Mouse (Mus musculus): ENCODE measurements at regions not wholly inside any gene's neighbourhood (a gene's known extent, or its start where the extent isn't known, plus 50 kb on each side); places are given as distances from the start of the nearest gene placed in this dataset.

DNA sequence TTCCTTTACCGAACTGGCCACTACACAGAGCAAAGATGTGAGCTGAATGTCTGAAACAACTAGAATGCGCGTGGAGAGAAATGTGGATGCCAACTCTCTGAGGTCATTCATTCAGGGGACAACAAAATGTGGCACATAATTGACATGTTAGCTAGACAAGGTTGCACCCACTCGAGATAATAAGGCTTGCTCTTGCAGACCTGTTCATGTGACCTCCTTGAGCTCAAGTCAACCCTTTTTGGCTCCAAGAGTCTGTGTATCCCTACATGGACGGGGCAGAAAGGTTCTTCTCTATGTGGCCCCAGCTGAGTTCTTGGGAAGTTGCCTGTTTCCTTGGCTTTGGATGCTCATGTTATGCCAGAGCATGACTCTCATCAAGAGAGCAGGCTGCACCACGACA, 383.0 kb upstream of the Mgmt start:
- Histone ChIP-seq H3K36me3 (no peaks in the 10 kb centered on the region), H3K4me1 (replicated peaks) (0 out of 2 replicates have a peak, but pooled peaks cover 3% of the 10 kb centered on the region), H3K27ac (replicated peaks) (no peak overlapping the region), H3K9me3 (no peaks in the 10 kb centered on the region), H3K27me3 (no peaks in the 10 kb centered on the region), H3K4me2 (no peak overlapping the region), H3K4me3 (no peak overlapping the region), H3K9ac (no peak overlapping the region)
- 88% methylated on average over 6 of the region's 6 CpGs for WGBS
- no peak for ATAC-seq (ENCODE audit: low read depth)

DNA sequence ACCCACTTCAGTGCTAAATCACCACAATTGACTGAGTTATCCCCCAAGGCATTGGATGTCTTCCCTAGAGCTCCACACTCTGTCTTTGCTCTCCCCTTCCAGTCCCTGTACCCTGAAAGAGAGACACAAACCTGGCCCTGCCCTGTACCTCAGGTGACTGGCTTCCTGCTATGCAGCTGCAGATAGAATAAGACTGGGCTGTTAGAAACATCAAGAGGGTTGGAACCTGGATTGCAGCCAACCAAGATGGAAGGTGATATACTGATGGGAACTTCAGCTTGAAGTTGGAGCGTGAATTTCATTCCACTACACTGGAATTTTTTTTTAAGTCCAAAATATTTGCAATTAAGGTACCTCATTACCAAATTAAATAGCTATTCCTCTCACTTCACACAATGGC, 379.0 kb upstream of the Mgmt start:
- Histone ChIP-seq H3K27me3 (no peaks in the 10 kb centered on the region), H3K4me2 (no peak overlapping the region), H3K9ac (no peak overlapping the region), H3K27ac (replicated peaks) (no peak overlapping the region), H3K36me3 (no peaks in the 10 kb centered on the region), H3K9me3 (no peaks in the 10 kb centered on the region), H3K4me3 (no peak overlapping the region), H3K4me1 (replicated peaks) (peaks cover 10% of the 10 kb centered on the region; the same call in 1 of the 2 replicates)
- WGBS: 73% methylated on average over 1 of the region's 1 CpGs
- ATAC-seq (ENCODE audit: low read depth): no peak

DNA sequence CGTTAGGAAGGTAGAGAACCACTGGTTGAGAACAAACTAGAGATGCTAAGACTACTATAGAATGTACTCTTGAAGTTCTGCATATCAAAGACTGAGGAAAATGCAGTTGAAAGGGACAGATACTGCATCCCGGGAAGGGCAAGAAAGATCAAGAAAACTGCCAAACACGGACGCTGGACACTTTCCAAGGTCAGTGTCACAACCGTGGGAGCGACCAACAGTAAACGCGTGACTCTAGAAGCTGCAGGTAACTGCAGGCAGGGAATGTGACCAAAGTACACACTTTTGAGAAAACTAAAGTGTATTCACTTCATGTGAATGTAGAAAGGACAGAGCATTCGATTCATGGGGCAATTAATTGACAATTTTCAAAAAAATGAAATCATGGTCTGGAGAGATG, 368.6 kb upstream of the Mgmt start:
- no peaks in the 10 kb centered on the region for H3K27me3 ChIP-seq
- no peak overlapping the region for H3K4me2 ChIP-seq
- WGBS: 90% methylated on average over 9 of the region's 9 CpGs
- no peaks in the 10 kb centered on the region for H3K4me1 ChIP-seq (replicated peaks)
- ATAC-seq (ENCODE audit: low read depth): no peak
- H3K27ac ChIP-seq (replicated peaks): no peak overlapping the region
- H3K4me3 ChIP-seq: no peak overlapping the region
- no peaks in the 10 kb centered on the region for H3K9me3 ChIP-seq
- H3K9ac ChIP-seq: no peak overlapping the region
- no peaks in the 10 kb centered on the region for H3K36me3 ChIP-seq

GRCm38 (mm10) chr7:136530006-136530785, 364.2 kb upstream of the Mgmt start:
- Histone ChIP-seq H3K9ac (no peak overlapping the region), H3K36me3 (no peaks in the 10 kb centered on the region), H3K4me1 (replicated peaks) (no peaks in the 10 kb centered on the region), H3K27me3 (no peaks in the 10 kb centered on the region), H3K27ac (replicated peaks) (no peak overlapping the region), H3K9me3 (no peaks in the 10 kb centered on the region), H3K4me2 (no peak overlapping the region), H3K4me3 (no peak overlapping the region)
- ATAC-seq (ENCODE audit: low read depth): no peak
- WGBS: 77% methylated on average over 8 of the region's 8 CpGs

DNA sequence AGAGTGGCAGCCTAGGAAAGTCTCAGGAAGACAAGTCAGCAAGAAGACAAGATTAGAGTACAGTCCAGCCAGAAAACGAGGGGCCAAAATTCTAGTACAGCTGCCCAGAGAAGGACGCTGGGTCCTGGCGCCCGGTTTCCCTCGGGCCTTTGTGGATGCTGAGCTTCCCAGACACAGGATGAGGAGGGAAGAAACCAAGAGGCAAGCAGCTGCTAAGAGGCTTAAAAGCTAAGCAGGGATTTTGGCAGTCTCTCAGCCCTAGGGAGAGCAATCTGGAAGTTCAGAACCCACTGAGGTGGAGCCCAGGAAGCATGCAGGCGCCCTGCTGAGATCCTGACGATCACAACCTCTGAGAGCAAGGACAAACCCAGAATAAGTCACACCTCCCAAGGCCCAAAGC, 363.1 kb upstream of the Mgmt start:
- no peaks in the 10 kb centered on the region for H3K27me3 ChIP-seq
- no peaks in the 10 kb centered on the region for H3K36me3 ChIP-seq
- WGBS: 79% methylated on average over 7 of the region's 7 CpGs
- ATAC-seq (ENCODE audit: low read depth): no peak
- H3K9me3 ChIP-seq: no peaks in the 10 kb centered on the region
- H3K4me2 ChIP-seq: no peak overlapping the region
- no peak overlapping the region for H3K27ac ChIP-seq (replicated peaks)
- H3K4me1 ChIP-seq (replicated peaks): no peaks in the 10 kb centered on the region
- H3K4me3 ChIP-seq: no peak overlapping the region
- no peak overlapping the region for H3K9ac ChIP-seq

GRCm38 (mm10) chr7:136541876-136542655, 352.3 kb upstream of the Mgmt start:
- H3K36me3 ChIP-seq: no peaks in the 10 kb centered on the region
- 0 out of 2 replicates have a peak overlapping the region, but pooled peaks have one; percentile 67 for H3K27ac ChIP-seq (replicated peaks)
- no peak overlapping the region for H3K4me3 ChIP-seq
- no peaks in the 10 kb centered on the region for H3K9me3 ChIP-seq
- peak; percentile 15; the same call in 1 of the 2 replicates for ATAC-seq (ENCODE audit: low read depth)
- H3K4me1 ChIP-seq (replicated peaks): peaks cover 23% of the 10 kb centered on the region
- H3K27me3 ChIP-seq: peaks cover 9% of the 10 kb centered on the region; the same call in 1 of the 2 replicates
- H3K4me2 ChIP-seq: no peak overlapping the region
- H3K9ac ChIP-seq: no peak overlapping the region

GRCm38 (mm10) chr7:136542896-136543295, 351.5 kb upstream of the Mgmt start:
- Histone ChIP-seq H3K36me3 (no peaks in the 10 kb centered on the region), H3K4me3 (no peak overlapping the region), H3K4me1 (replicated peaks) (peaks cover 23% of the 10 kb centered on the region), H3K9ac (no peak overlapping the region), H3K4me2 (no peak overlapping the region), H3K27ac (replicated peaks) (peak overlapping the region; percentile 67), H3K9me3 (no peaks in the 10 kb centered on the region), H3K27me3 (peaks cover 9% of the 10 kb centered on the region; the same call in 1 of the 2 replicates)
- ATAC-seq (ENCODE audit: low read depth): no peak
- WGBS: 63% methylated on average over 7 of the region's 7 CpGs

- Histone ChIP-seq H3K9me3 (no peaks in the 10 kb centered on the region), H3K27me3 (no peaks in the 10 kb centered on the region), H3K36me3 (no peaks in the 10 kb centered on the region), H3K4me2 (no peak overlapping the region), H3K4me1 (replicated peaks) (peaks cover 14% of the 10 kb centered on the region), H3K9ac (no peak overlapping the region), H3K27ac (replicated peaks) (0 out of 2 replicates have a peak overlapping the region, but pooled peaks have one; percentile 0), H3K4me3 (no peak overlapping the region)
- WGBS: 59% methylated on average over 3 of the region's 3 CpGs
- no peak for ATAC-seq (ENCODE audit: low read depth)
Measured at GRCm38 (mm10) chr7:136547837-136548236, 346.6 kb upstream of the Mgmt start.

GRCm38 (mm10) chr7:136556436-136556835, 338.0 kb upstream of the Mgmt start:
- Histone ChIP-seq H3K9me3 (no peaks in the 10 kb centered on the region), H3K36me3 (no peaks in the 10 kb centered on the region), H3K27me3 (no peaks in the 10 kb centered on the region), H3K4me3 (no peak overlapping the region), H3K4me2 (no peak overlapping the region), H3K9ac (no peak overlapping the region), H3K4me1 (replicated peaks) (no peaks in the 10 kb centered on the region; the same call in 1 of the 2 replicates), H3K27ac (replicated peaks) (no peak overlapping the region)
- WGBS: 64% methylated on average over 4 of the region's 4 CpGs
- no peak for ATAC-seq (ENCODE audit: low read depth)

GRCm38 (mm10) chr7:136559536-136559935, 334.9 kb upstream of the Mgmt start:
- Histone ChIP-seq H3K27ac (replicated peaks) (no peak overlapping the region), H3K4me1 (replicated peaks) (no peaks in the 10 kb centered on the region), H3K9ac (no peak overlapping the region), H3K4me3 (no peak overlapping the region), H3K9me3 (no peaks in the 10 kb centered on the region), H3K36me3 (no peaks in the 10 kb centered on the region), H3K27me3 (no peaks in the 10 kb centered on the region), H3K4me2 (no peak overlapping the region)
- no peak for ATAC-seq (ENCODE audit: low read depth)
- 81% methylated on average over 6 of the region's 6 CpGs for WGBS

GRCm38 (mm10) chr7:136570911-136571310, 323.5 kb upstream of the Mgmt start:
- no peak overlapping the region for H3K27ac ChIP-seq (replicated peaks)
- no peak overlapping the region for H3K9ac ChIP-seq
- H3K4me2 ChIP-seq: no peak overlapping the region
- no peaks in the 10 kb centered on the region for H3K9me3 ChIP-seq
- H3K27me3 ChIP-seq: no peaks in the 10 kb centered on the region
- ATAC-seq (ENCODE audit: low read depth): no peak
- WGBS: 72% methylated on average over 7 of the region's 7 CpGs
- H3K36me3 ChIP-seq: no peaks in the 10 kb centered on the region
- no peaks in the 10 kb centered on the region for H3K4me1 ChIP-seq (replicated peaks)
- no peak overlapping the region for H3K4me3 ChIP-seq

- Histone ChIP-seq H3K36me3 (no peaks in the 10 kb centered on the region), H3K27me3 (no peaks in the 10 kb centered on the region; the same call in 1 of the 2 replicates), H3K4me3 (no peak overlapping the region), H3K27ac (replicated peaks) (0 out of 2 replicates have a peak overlapping the region, but pooled peaks have one; percentile 28), H3K9me3 (no peaks in the 10 kb centered on the region), H3K4me1 (replicated peaks) (peaks cover 40% of the 10 kb centered on the region), H3K4me2 (peak overlapping the region; percentile 9; the same call in 1 of the 2 replicates), H3K9ac (no peak overlapping the region)
- 0 out of 2 replicates have a peak, but pooled peaks have one; percentile 36 for ATAC-seq (ENCODE audit: low read depth)
- WGBS: 17% methylated on average over 12 of the region's 12 CpGs
Measured at GRCm38 (mm10) chr7:136581896-136582295, 312.5 kb upstream of the Mgmt start.
